Mouse (Mus musculus): Measurements from ENCODE around the gene Mrpl1. TPM values are rescaled to one million over a fixed set of nuclear protein-coding genes. Genes with fewer than 3 reads are reported as not detected.
A peak's percentile ranks its signal among the peaks of the same experiment; 100 is the strongest.

The Mrpl1 gene
- polyA plus RNA-seq, 1 experiment from 2014 or later: 21.4 TPM

DNA sequence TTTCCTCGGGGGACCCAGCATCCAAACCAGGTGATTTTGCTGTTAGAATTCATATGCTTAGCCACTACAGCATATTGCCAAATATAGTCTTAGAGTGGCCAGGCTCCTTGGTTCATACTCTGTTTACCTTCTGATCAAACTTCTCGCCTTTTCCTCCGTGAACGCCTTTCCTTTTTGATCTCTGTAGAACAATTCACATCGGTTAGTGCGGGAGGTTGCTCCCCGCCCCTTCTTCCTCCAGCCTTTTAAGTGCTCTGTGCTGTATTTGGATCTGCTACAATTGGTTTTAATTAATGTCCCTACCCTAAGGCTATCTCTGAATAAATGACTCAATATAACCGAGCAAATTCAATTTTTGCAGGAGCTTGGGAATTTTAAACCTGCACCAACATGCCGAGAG lies 33.2 kb upstream of the Mrpl1 start:
- WGBS: 18% methylated on average over 9 of the region's 9 CpGs
- Histone ChIP-seq H3K4me1 (peaks cover 14% of the 10 kb centered on the region), H3K27ac (no peak overlapping the region), H3K9me3 (no peaks in the 10 kb centered on the region), H3K4me3 (peak overlapping the region; percentile 34), H3K4me2 (replicated peaks) (peak overlapping the region; percentile 60), H3K27me3 (no peaks in the 10 kb centered on the region), H3K36me3 (no peaks in the 10 kb centered on the region), H3K9ac (peak overlapping the region; percentile 46)
- ATAC-seq (ENCODE audit: low FRiP score, low read depth): peak; percentile 29; the same call in 1 of the 2 replicates

DNA sequence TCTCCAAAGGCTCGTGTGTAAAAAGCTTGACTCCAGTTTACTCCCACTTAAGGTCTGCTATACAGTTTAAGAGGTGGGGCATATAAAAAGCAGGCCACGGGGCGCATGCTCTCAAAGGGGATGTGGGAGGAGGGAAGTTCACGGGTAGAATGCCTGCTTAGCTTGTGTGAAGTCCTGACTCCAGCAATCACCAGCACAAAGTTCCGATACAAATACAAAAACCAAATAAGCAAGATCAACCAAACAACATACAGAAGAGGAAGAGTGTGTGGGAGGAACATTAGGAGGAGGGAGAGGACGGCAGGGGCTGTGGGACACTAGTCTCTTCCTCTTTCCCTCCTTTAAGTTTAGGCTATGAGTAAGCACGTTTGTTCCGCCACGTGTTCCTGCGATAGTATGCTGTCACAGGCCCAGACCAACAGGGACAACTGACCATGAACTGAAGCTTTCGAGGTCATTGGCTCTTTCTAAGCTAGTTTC lies 32.4 kb upstream of the Mrpl1 start:
- Histone ChIP-seq H3K9me3 (no peaks in the 10 kb centered on the region), H3K4me2 (replicated peaks) (peak overlapping the region; percentile 60), H3K4me3 (peak overlapping the region; percentile 34), H3K36me3 (no peaks in the 10 kb centered on the region), H3K27ac (peak overlapping the region; percentile 48; the same call in 1 of the 2 replicates), H3K9ac (no peak overlapping the region), H3K4me1 (peaks cover 14% of the 10 kb centered on the region), H3K27me3 (no peaks in the 10 kb centered on the region)
- WGBS: 49% methylated on average over 11 of the region's 11 CpGs
- peak; percentile 72; the same call in 1 of the 2 replicates for ATAC-seq (ENCODE audit: low FRiP score, low read depth)

DNA sequence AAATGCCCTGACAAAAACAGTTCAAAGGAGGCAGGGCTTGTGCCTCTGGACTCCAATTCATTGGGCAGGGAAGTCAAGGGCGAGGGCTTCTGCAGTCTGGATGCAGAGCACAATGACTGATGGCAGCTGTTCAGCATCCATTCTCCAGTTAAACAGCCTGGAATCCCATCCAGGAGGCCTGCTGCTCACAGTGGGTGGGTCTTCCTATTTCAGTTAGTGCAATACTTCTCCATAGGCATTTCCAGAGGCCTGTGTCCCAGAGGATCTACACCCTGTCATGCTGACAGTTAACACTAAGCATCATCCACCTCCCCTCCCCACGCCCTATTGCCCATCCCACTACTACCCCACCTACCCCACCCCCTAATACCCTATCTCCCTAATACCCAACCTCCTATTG lies 26.1 kb upstream of the Mrpl1 start:
- ATAC-seq (ENCODE audit: low FRiP score, low read depth): no peak
- no peak overlapping the region for H3K9ac ChIP-seq
- no peaks in the 10 kb centered on the region for H3K9me3 ChIP-seq
- no peaks in the 10 kb centered on the region for H3K27me3 ChIP-seq
- H3K4me2 ChIP-seq (replicated peaks): no peak overlapping the region
- H3K4me3 ChIP-seq: no peak overlapping the region
- 66% methylated on average over 2 of the region's 2 CpGs for WGBS
- H3K4me1 ChIP-seq: no peaks in the 10 kb centered on the region
- H3K36me3 ChIP-seq: no peaks in the 10 kb centered on the region
- H3K27ac ChIP-seq: no peak overlapping the region

DNA sequence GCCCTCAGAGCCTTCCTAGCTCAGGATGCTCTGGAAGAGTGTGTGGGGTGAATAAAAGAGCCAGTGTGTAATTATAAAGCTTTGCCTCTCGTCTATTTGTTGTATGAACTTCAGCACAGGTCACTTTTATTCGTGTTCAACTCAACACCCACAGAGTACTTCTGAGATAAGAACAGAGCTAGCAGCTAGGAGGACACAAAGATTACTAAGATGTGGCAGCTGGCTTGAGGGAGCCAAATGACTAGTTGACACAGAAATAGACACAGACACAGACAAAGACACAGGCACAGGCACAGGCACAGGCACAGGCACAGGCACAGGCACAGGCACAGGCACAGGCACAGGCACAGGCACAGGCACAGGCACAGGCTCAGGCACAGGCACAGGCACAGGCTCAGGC lies 25.3 kb upstream of the Mrpl1 start:
- H3K9me3 ChIP-seq: no peaks in the 10 kb centered on the region
- H3K27me3 ChIP-seq: no peaks in the 10 kb centered on the region
- H3K9ac ChIP-seq: no peak overlapping the region
- H3K4me2 ChIP-seq (replicated peaks): no peak overlapping the region
- WGBS: 68% methylated on average over 2 of the region's 2 CpGs
- H3K4me1 ChIP-seq: no peaks in the 10 kb centered on the region
- H3K36me3 ChIP-seq: no peaks in the 10 kb centered on the region
- no peak overlapping the region for H3K4me3 ChIP-seq
- H3K27ac ChIP-seq: no peak overlapping the region
- ATAC-seq (ENCODE audit: low FRiP score, low read depth): no peak

DNA sequence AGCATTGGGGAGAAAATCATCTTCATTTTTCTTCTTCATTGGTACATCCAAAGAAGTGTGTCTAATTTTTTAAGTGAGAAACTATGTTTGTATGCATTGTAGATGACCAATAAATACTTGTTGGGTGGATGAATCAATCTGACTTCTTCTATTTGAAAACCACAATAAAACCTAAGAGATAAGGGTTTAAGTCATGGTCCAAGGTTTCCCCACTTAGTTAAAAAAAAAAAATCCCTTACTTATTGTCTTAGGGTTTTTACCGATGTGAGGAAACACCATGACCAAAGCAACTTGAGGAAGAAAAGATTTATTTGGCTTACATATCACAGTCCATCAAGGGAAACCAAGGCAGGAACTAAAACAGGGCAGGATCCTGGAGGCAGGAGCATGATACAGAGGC lies 19.5 kb upstream of the Mrpl1 start:
- no peaks in the 10 kb centered on the region for H3K4me1 ChIP-seq
- no peak for ATAC-seq (ENCODE audit: low FRiP score, low read depth)

DNA sequence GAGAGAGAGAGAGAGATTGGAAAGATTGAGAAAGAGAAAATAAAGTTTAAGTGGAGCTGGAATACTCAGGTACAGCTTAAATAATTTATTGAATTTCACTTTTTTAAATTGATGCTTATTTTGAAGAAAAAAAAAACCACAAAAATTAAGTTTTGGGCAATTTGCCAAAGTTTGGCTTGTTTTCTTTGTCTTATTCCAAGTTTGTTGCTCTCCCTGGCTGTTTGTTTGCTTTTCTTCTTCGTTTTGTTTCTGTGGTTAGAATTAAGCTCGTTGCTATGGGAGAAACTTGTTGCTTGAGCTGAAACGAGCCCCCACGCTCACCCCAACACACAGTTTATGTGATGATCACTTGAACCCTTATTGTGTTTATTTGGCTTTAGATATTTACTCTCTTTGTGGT lies 18.0 kb upstream of the Mrpl1 start:
- Histone ChIP-seq H3K27me3 (no peaks in the 10 kb centered on the region), H3K4me1 (no peaks in the 10 kb centered on the region), H3K9me3 (no peaks in the 10 kb centered on the region), H3K4me2 (replicated peaks) (no peak overlapping the region), H3K36me3 (no peaks in the 10 kb centered on the region), H3K4me3 (no peak overlapping the region), H3K27ac (no peak overlapping the region), H3K9ac (no peak overlapping the region)
- no peak for ATAC-seq (ENCODE audit: low FRiP score, low read depth)
- 58% methylated on average over 4 of the region's 4 CpGs for WGBS

More for the DNA sequence above, 19.5 kb upstream of the Mrpl1 start:
- 98% methylated on average over 1 of the region's 1 CpGs for WGBS
- H3K36me3 ChIP-seq: no peaks in the 10 kb centered on the region
- H3K9ac ChIP-seq: no peak overlapping the region
- H3K27me3 ChIP-seq: no peaks in the 10 kb centered on the region
- no peaks in the 10 kb centered on the region for H3K9me3 ChIP-seq
- H3K27ac ChIP-seq: no peak overlapping the region
- H3K4me2 ChIP-seq (replicated peaks): no peak overlapping the region
- H3K4me3 ChIP-seq: no peak overlapping the region

DNA sequence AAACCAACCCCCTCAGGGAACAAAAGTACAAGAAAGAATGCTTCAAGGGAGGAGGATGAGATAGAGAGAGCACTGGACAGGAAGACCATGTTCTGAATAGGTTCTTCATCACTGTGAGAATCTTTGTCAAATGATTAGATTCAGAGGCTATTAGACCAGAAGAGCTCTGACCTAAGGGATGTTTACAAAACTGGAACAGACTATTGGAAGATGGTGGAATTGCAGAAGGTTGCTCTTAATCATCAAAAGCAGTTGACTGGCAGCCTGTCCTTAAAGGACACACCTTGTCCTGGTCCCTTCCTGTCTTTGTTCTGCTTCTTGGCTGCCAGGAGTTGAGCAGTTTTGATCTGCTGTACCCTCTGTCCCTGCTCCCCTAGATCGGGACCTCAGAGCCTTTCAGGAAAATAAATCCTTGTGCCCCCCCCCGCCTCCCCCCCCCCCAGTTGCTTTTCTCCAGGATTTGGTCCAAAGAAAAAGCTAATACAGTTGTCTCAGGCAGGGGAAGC lies 12.7 kb upstream of the Mrpl1 start:
- H3K27me3 ChIP-seq: no peaks in the 10 kb centered on the region
- ATAC-seq (ENCODE audit: low FRiP score, low read depth): no peak
- H3K9ac ChIP-seq: no peak overlapping the region
- no peaks in the 10 kb centered on the region for H3K4me1 ChIP-seq
- no peaks in the 10 kb centered on the region for H3K36me3 ChIP-seq
- H3K4me2 ChIP-seq (replicated peaks): no peak overlapping the region
- H3K27ac ChIP-seq: no peak overlapping the region
- H3K4me3 ChIP-seq: no peak overlapping the region
- 62% methylated on average over 2 of the region's 2 CpGs for WGBS
- H3K9me3 ChIP-seq: no peaks in the 10 kb centered on the region

DNA sequence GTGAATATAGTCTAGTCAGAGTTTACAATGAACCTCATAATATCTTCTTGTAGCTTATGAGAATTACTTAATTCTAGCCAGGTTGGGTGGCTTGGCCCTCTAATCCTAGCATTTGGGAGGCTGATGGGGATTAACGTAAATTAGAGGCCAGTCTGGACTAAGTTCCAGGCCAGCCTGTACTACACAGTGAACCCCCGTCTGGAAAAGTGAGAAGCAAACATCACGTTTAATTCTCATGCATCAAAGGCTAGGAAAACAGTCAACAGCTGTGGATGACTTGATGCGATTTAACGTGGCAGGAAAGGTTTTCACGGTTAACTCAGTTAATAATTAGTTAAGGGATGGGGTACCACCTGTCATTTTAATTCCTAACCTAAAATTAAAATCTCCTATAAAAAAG lies 11.0 kb upstream of the Mrpl1 start:
- H3K27me3 ChIP-seq: no peaks in the 10 kb centered on the region
- ATAC-seq (ENCODE audit: low FRiP score, low read depth): no peak
- H3K9ac ChIP-seq: no peak overlapping the region
- 37% methylated on average over 6 of the region's 6 CpGs for WGBS
- no peak overlapping the region for H3K27ac ChIP-seq
- no peaks in the 10 kb centered on the region for H3K36me3 ChIP-seq
- no peaks in the 10 kb centered on the region for H3K9me3 ChIP-seq
- H3K4me1 ChIP-seq: no peaks in the 10 kb centered on the region
- H3K4me2 ChIP-seq (replicated peaks): no peak overlapping the region
- H3K4me3 ChIP-seq: no peak overlapping the region

DNA sequence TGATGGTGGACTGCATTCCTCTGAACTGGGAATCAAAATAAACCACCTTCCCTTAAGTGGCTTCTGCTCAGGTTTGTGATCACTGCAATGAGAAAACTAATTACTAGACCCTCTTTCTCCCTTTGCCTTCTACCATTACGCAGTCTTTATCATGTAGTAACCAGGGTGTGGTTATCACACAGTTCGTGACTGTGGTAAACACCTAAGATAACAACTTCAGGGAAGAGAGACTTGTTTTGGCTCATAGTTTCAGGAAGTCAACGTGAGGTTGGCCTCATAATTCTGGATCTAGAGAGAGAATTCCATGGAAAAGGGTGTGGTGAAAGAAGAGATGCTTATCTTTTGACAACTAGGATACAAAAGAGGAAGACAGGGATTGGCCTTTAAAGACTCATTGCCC lies 9.0 kb upstream of the Mrpl1 start:
- no peaks in the 10 kb centered on the region for H3K9me3 ChIP-seq
- no peak overlapping the region for H3K4me2 ChIP-seq (replicated peaks)
- no peak for ATAC-seq (ENCODE audit: low FRiP score, low read depth)
- H3K36me3 ChIP-seq: no peaks in the 10 kb centered on the region
- H3K27me3 ChIP-seq: no peaks in the 10 kb centered on the region
- H3K4me1 ChIP-seq: no peaks in the 10 kb centered on the region
- 75% methylated on average over 3 of the region's 3 CpGs for WGBS
- no peak overlapping the region for H3K4me3 ChIP-seq
- H3K27ac ChIP-seq: no peak overlapping the region
- no peak overlapping the region for H3K9ac ChIP-seq

DNA sequence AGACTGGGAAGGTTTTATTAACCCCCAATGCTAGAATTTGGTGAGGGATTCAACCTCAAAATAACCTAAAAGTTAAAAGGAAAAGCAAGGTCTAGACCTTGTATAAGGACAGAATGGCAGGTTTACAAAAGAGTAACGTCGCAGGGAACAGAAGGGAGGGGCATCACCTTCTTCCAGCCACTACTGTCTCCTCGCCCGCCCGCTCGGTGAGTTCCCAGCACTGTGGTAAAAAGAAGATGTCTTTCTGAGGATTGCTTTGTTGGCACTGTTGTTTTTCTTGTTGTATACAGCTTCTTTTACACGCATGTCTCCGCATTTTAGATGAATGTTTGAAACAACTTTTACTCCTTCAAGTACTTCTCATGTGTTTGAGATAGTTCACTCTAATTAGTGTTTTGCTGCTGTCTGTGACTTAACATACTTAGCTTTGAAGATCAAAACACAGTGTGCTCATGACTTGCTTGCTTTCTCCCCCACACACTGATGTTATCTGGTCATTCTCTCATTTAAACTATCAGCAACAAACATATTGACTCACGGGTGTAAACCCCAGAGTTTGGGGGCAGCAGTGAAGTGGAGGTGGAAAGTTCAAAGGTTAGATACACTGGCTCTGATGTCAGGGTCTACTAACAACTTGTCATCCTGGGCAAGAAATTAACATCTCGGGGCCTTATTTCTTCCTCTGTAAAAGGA lies 7.7 kb upstream of the Mrpl1 start:
- Histone ChIP-seq H3K36me3 (no peaks in the 10 kb centered on the region), H3K4me1 (no peaks in the 10 kb centered on the region), H3K4me2 (replicated peaks) (no peak overlapping the region), H3K27ac (no peak overlapping the region), H3K27me3 (no peaks in the 10 kb centered on the region), H3K9ac (no peak overlapping the region), H3K4me3 (no peak overlapping the region), H3K9me3 (no peaks in the 10 kb centered on the region)
- 71% methylated on average over 10 of the region's 10 CpGs for WGBS
- ATAC-seq (ENCODE audit: low FRiP score, low read depth): no peak

DNA sequence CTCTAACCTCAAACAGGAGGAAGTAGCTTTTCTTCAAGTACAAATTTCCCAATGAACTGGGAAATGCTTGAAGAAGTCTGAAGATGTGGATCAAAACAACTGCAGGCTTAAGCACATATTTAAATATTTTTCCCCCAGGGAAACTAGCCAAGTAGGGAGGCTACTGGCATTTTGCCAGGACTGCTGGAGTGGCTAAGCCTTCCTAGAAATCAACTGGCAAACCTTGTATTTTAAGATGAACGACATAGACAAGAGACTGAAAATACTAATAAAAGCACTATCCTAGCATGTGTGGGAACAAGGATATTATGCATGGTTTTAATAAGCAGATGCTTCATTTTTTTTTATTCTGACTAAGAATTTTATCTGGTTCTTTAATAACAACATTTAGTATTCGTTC lies 2.4 kb upstream of the Mrpl1 start:
- ATAC-seq (ENCODE audit: low FRiP score, low read depth): no peak
- H3K4me1 ChIP-seq: peaks cover 9% of the 10 kb centered on the region; the same call in 1 of the 2 replicates
- H3K27ac ChIP-seq: no peak overlapping the region
- WGBS: 49% methylated on average over 2 of the region's 2 CpGs
- no peaks in the 10 kb centered on the region for H3K36me3 ChIP-seq
- H3K4me2 ChIP-seq (replicated peaks): no peak overlapping the region
- no peak overlapping the region for H3K9ac ChIP-seq
- H3K27me3 ChIP-seq: no peaks in the 10 kb centered on the region
- no peak overlapping the region for H3K4me3 ChIP-seq
- no peaks in the 10 kb centered on the region for H3K9me3 ChIP-seq

DNA sequence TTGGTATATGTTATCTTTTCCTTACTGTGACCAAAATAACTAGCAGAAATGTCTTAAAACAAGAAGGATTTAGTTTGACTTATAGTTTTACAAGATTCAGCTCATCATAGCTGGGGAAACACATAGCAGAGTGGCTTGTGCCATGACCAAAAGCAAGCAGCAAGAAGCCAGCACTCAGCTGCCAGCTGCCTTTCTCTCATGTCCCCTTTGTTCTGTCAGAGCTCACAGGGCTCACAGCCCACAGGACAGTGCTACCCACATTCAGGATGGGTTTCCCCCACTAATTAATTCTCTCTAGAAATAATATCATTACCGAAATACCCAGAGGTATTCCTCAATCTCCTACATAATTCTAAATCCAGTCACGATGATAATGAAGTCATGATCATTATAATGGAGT lies 1.8 kb upstream of the Mrpl1 start:
- ATAC-seq (ENCODE audit: low FRiP score, low read depth): no peak
- Histone ChIP-seq H3K9ac (no peak overlapping the region), H3K4me1 (peaks cover 9% of the 10 kb centered on the region; the same call in 1 of the 2 replicates), H3K27me3 (no peaks in the 10 kb centered on the region), H3K27ac (no peak overlapping the region), H3K9me3 (no peaks in the 10 kb centered on the region), H3K4me3 (no peak overlapping the region), H3K36me3 (no peaks in the 10 kb centered on the region), H3K4me2 (replicated peaks) (no peak overlapping the region)
- 84% methylated on average over 2 of the region's 2 CpGs for WGBS

DNA sequence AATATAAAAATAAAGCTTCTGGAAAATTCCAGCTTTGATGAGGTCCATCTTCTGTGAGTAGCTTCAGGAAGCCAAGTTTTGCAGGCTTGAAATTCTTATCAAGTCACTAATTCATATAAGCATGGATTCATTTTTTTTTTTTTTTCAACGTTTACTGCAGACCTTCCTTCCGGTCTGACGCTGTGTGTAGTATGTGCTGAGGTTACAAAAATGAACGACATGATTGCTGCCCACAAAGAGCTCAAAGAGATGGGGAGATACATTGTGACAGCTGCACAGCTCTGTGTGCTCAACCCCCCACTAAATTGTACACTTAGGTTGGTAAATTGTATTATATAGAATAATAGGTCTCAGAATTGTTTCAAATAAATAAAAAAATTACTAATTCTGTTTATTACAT lies 750 bp upstream of the Mrpl1 start:
- Histone ChIP-seq H3K9ac (no peak overlapping the region), H3K4me1 (peaks cover 9% of the 10 kb centered on the region; the same call in 1 of the 2 replicates), H3K27ac (no peak overlapping the region), H3K4me2 (replicated peaks) (no peak overlapping the region), H3K9me3 (no peaks in the 10 kb centered on the region), H3K4me3 (no peak overlapping the region), H3K27me3 (no peaks in the 10 kb centered on the region), H3K36me3 (peaks cover 3% of the 10 kb centered on the region; the same call in 1 of the 2 replicates)
- WGBS: 71% methylated on average over 4 of the region's 4 CpGs
- ATAC-seq (ENCODE audit: low FRiP score, low read depth): no peak
